Mouse (Mus musculus): ENCODE measurements around the gene Bach2. TPM values are rescaled to one million over a fixed set of nuclear protein-coding genes. Genes with fewer than 3 reads are reported as not detected.

Bach2 gene
- polyA plus RNA-seq, 1 experiment = 0.11 TPM

DNA sequence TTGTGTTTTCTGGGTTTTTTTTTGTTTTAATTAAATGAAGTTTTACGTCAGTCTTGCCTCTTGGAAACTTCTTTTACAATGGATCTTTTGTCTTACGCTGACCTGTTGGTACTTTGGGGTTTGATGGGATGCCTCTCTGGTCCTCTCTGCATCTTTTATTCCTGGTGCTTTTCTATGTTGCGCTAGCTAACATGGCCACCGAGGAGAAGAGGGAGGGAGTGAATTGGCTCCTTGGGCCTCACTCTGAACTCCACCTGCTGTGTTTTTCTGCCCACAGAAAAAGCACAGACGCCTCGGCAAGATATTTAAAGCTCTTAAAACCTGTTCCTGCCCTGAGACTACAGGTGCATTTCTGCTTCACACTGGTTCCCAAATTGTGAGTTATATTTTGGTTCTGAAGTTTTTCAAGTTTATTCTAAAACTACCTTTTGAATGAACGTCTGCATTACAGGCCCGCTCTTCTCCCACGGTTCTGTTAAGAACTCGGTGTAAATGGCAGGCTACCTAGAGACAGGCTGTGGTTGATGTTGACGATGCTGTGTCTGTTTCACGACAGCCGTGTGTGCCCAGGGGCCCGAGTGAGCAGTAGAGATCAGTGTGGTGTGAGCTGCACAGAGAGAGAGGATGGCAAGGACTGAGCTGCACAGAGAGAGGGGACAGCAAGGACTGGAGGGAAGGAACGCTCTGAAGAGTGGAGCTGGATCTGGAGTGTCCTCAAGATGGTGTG, 13.5 kb downstream of the Bach2 start:
- no peaks in the 10 kb centered on the region for H3K79me2 ChIP-seq (ENCODE audit: control insufficient read depth, insufficient read depth)
- H3K36me3 ChIP-seq (ENCODE audit: control insufficient read depth, insufficient read depth) = no peaks in the 10 kb centered on the region
- no peak overlapping the region for H3K4me3 ChIP-seq (ENCODE audit: insufficient read depth, poor library complexity, severe bottlenecking)
- no peak overlapping the region for H3ac ChIP-seq (ENCODE audit: control insufficient read depth, insufficient read length, low read depth)
- TF ChIP-seq CEBPB (IDR thresholded peaks at IDR 0.05; ENCODE audit: low read depth) = no peak
- no peak for TF ChIP-seq CTCF (IDR thresholded peaks at IDR 0.05; ENCODE audit: control insufficient read depth, insufficient read depth, insufficient read length)
- no peak for TF ChIP-seq FOSL1 (IDR thresholded peaks at IDR 0.05; ENCODE audit: insufficient read depth, low read length, poor library complexity, severe bottlenecking)
- TF ChIP-seq MYOG (IDR thresholded peaks at IDR 0.05; ENCODE audit: control insufficient read depth, extremely low read depth, insufficient read length) = no peak
- TF ChIP-seq MAX (IDR thresholded peaks at IDR 0.05) = no peak
- TF ChIP-seq USF1 (IDR thresholded peaks at IDR 0.05; ENCODE audit: low read depth) = no peak
- no peak for TF ChIP-seq MYOD1 (IDR thresholded peaks at IDR 0.05; ENCODE audit: control insufficient read depth, insufficient read length, low read depth)
- no peaks in the 10 kb centered on the region for H3K79me3 ChIP-seq (ENCODE audit: low read depth)
- H3K27me3 ChIP-seq (ENCODE audit: control insufficient read depth, insufficient read depth, insufficient read length) = no peaks in the 10 kb centered on the region

DNA sequence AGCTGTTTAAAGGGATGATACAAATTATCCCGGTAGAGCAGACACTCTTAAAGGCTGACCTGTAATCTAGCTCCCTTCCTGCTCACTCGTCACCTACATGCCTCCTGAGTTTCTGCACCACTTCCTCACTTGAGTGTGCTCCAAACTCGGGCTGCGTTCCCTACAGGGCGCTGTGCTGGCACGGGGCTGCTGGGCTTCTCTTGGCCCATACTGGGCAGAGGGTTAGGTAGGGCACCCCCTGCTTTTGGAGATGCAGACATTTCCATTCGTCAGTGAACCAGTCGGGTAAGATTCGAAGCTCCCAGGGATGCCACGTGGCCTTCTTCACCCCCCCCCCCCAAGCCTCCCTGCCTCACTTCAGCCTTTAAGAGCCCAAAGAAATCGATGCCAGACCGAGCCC, 19.1 kb downstream of the Bach2 start:
- no peaks in the 10 kb centered on the region for H3K79me3 ChIP-seq (ENCODE audit: low read depth)
- TF ChIP-seq USF1 (IDR thresholded peaks at IDR 0.05; ENCODE audit: low read depth) (no peak), MYOG (IDR thresholded peaks at IDR 0.05; ENCODE audit: control insufficient read depth, extremely low read depth, insufficient read length) (no peak), MYOD1 (IDR thresholded peaks at IDR 0.05; ENCODE audit: control insufficient read depth, insufficient read length, low read depth) (no peak), CEBPB (IDR thresholded peaks at IDR 0.05; ENCODE audit: low read depth) (no peak), CTCF (IDR thresholded peaks at IDR 0.05; ENCODE audit: control insufficient read depth, insufficient read depth, insufficient read length) (no peak), FOSL1 (IDR thresholded peaks at IDR 0.05; ENCODE audit: insufficient read depth, low read length, poor library complexity, severe bottlenecking) (no peak), MAX (IDR thresholded peaks at IDR 0.05) (no peak)
- H3K36me3 ChIP-seq (ENCODE audit: control insufficient read depth, insufficient read depth) = no peaks in the 10 kb centered on the region
- H3K79me2 ChIP-seq (ENCODE audit: control insufficient read depth, insufficient read depth) = no peaks in the 10 kb centered on the region
- no peaks in the 10 kb centered on the region for H3K27me3 ChIP-seq (ENCODE audit: control insufficient read depth, insufficient read depth, insufficient read length)
- H3ac ChIP-seq (ENCODE audit: control insufficient read depth, insufficient read length, low read depth) = no peak overlapping the region
- H3K4me3 ChIP-seq (ENCODE audit: insufficient read depth, poor library complexity, severe bottlenecking) = no peak overlapping the region

DNA sequence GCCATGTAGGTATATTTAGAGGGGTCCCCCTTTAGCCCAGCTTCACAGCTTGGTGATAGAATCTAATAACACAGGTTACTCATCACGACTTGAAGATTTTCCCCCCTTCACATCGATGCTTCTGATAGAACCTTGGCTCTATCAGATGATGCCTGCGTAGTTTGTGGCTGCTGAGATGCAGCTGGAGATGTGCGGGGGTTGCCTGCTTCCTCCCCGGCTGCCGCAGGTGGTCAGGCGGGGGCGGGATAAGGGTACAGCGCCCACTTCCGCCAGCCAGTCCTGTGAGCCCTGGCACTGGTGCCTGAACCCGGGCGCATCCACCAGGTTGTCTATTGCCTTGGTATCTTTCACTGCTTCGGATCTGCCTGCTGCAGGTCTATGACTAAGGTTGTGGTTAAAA, 19.5 kb downstream of the Bach2 start:
- H3K27me3 ChIP-seq (ENCODE audit: control insufficient read depth, insufficient read depth, insufficient read length) = no peaks in the 10 kb centered on the region
- no peak overlapping the region for H3ac ChIP-seq (ENCODE audit: control insufficient read depth, insufficient read length, low read depth)
- H3K4me3 ChIP-seq (ENCODE audit: insufficient read depth, poor library complexity, severe bottlenecking) = no peak overlapping the region
- no peak for TF ChIP-seq MYOD1 (IDR thresholded peaks at IDR 0.05; ENCODE audit: control insufficient read depth, insufficient read length, low read depth)
- TF ChIP-seq FOSL1 (IDR thresholded peaks at IDR 0.05; ENCODE audit: insufficient read depth, low read length, poor library complexity, severe bottlenecking) = no peak
- TF ChIP-seq MYOG (IDR thresholded peaks at IDR 0.05; ENCODE audit: control insufficient read depth, extremely low read depth, insufficient read length) = no peak
- no peak for TF ChIP-seq USF1 (IDR thresholded peaks at IDR 0.05; ENCODE audit: low read depth)
- TF ChIP-seq CTCF (IDR thresholded peaks at IDR 0.05; ENCODE audit: control insufficient read depth, insufficient read depth, insufficient read length) = no peak
- TF ChIP-seq CEBPB (IDR thresholded peaks at IDR 0.05; ENCODE audit: low read depth) = no peak
- TF ChIP-seq MAX (IDR thresholded peaks at IDR 0.05) = no peak
- H3K79me2 ChIP-seq (ENCODE audit: control insufficient read depth, insufficient read depth) = no peaks in the 10 kb centered on the region
- H3K36me3 ChIP-seq (ENCODE audit: control insufficient read depth, insufficient read depth) = no peaks in the 10 kb centered on the region
- H3K79me3 ChIP-seq (ENCODE audit: low read depth) = no peaks in the 10 kb centered on the region

DNA sequence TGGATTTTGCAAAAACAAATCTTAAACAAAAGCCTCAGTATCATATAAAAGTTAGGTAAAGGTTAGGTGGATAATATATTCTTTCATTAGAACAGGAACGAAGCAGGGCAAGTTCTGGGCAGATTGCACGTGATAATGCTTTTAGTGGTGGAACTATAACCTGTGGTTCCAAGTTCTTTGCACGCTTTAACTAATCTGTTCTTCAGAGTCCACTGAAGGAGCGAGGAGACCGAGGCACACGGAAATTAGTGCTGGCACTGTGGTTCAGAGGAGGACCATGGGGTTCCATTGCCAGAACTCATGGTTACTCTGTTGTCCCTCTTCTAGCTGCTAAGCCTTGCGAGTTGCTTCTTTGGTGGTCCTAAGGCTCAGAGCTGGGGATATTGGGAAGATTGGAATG, 20.0 kb downstream of the Bach2 start:
- H3K27me3 ChIP-seq (ENCODE audit: control insufficient read depth, insufficient read depth, insufficient read length) = no peaks in the 10 kb centered on the region
- H3K36me3 ChIP-seq (ENCODE audit: control insufficient read depth, insufficient read depth) = no peaks in the 10 kb centered on the region
- no peak for TF ChIP-seq CTCF (IDR thresholded peaks at IDR 0.05; ENCODE audit: control insufficient read depth, insufficient read depth, insufficient read length)
- no peaks in the 10 kb centered on the region for H3K79me2 ChIP-seq (ENCODE audit: control insufficient read depth, insufficient read depth)
- H3K79me3 ChIP-seq (ENCODE audit: low read depth) = no peaks in the 10 kb centered on the region
- no peak overlapping the region for H3ac ChIP-seq (ENCODE audit: control insufficient read depth, insufficient read length, low read depth)
- H3K4me3 ChIP-seq (ENCODE audit: insufficient read depth, poor library complexity, severe bottlenecking) = no peak overlapping the region

DNA sequence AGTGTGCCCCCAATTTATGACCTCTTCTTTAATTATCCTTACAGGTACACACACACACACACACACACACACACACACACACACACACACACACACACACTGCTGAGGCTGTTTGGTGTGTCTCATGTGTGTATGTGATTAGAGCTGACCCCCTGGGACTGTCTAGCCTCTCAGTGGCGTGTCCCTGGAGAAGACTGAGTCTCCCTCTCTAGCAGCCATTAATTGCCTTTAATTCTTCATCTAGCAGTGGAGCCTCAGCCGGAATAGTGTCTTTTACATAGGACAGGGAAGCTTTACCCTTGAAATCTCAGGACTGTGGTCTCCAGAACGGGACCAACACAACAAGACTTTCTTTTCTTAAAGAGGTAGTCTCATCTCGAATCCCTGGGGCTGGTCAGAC, 22.3 kb downstream of the Bach2 start:
- TF ChIP-seq MYOG (IDR thresholded peaks at IDR 0.05; ENCODE audit: control insufficient read depth, extremely low read depth, insufficient read length) = no peak
- no peak for TF ChIP-seq USF1 (IDR thresholded peaks at IDR 0.05; ENCODE audit: low read depth)
- TF ChIP-seq MYOD1 (IDR thresholded peaks at IDR 0.05; ENCODE audit: control insufficient read depth, insufficient read length, low read depth) = no peak
- no peak for TF ChIP-seq CTCF (IDR thresholded peaks at IDR 0.05; ENCODE audit: control insufficient read depth, insufficient read depth, insufficient read length)
- no peak for TF ChIP-seq FOSL1 (IDR thresholded peaks at IDR 0.05; ENCODE audit: insufficient read depth, low read length, poor library complexity, severe bottlenecking)
- no peak for TF ChIP-seq MAX (IDR thresholded peaks at IDR 0.05)
- no peak for TF ChIP-seq CEBPB (IDR thresholded peaks at IDR 0.05; ENCODE audit: low read depth)
- no peaks in the 10 kb centered on the region for H3K36me3 ChIP-seq (ENCODE audit: control insufficient read depth, insufficient read depth)
- H3K4me3 ChIP-seq (ENCODE audit: insufficient read depth, poor library complexity, severe bottlenecking) = no peak overlapping the region
- H3K79me2 ChIP-seq (ENCODE audit: control insufficient read depth, insufficient read depth) = no peaks in the 10 kb centered on the region
- H3K79me3 ChIP-seq (ENCODE audit: low read depth) = no peaks in the 10 kb centered on the region
- no peaks in the 10 kb centered on the region for H3K27me3 ChIP-seq (ENCODE audit: control insufficient read depth, insufficient read depth, insufficient read length)
- H3ac ChIP-seq (ENCODE audit: control insufficient read depth, insufficient read length, low read depth) = no peak overlapping the region

Measured in C2C12 (cell line).